Mouse (Mus musculus): ENCODE data around the gene Akr1c21. TPM values are rescaled to one million over a fixed set of nuclear protein-coding genes. Genes with fewer than 3 reads are reported as not detected.
"Not testable (repeated sequence)": the region's sequence is repeated elsewhere in the genome, so short reads cannot be mapped to it uniquely, and the experiment has no call there.

The Akr1c21 gene
- polyA plus RNA-seq (2014; fragmentation: Nextera tagmentation; extraction: Ambion mirVana), result not detected in 2 replicates

DNA sequence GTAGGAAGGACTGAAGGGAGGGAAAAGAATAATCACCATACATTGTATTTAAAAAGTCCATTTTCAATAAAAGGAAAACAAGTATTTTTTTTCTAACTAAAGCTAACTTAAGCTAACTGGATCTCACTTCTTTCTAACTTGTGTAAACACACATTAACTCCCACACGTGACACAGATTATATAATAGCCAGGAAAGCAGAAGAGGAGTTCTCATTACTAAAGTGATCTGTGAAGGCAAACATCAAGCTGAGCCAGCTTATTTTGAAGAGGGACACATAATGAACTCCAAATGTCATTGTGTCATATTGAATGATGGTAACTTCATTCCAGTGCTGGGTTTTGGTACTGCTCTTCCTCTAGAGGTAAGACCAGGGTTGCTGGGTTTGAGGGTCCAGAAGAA lies at the start of gene Akr1c21:
Akr1c21 (plus strand) TSS at position 205 of the 400 bp plus-strand sequence.
- Histone ChIP-seq H3K4me1 (ENCODE audit: control insufficient read depth, insufficient read depth, low read length) (no peaks in the 10 kb centered on the region), H3K9ac (replicated peaks; ENCODE audit: low read depth, low read length) (no peak within 1 kb of the TSS), H3K4me3 (ENCODE audit: low read depth, low read length) (no peak within 1 kb of the TSS), H3K9me3 (ENCODE audit: control insufficient read depth, low read depth, low read length) (no peaks in the 10 kb centered on the region; the same call in 1 of the 2 replicates), H3K36me3 (ENCODE audit: control insufficient read depth, insufficient read depth, low read length) (no peaks in the 10 kb centered on the region), H3K27ac (ENCODE audit: low read length) (no peak within 1 kb of the TSS), H3K27me3 (ENCODE audit: control insufficient read depth, insufficient read depth, low read length) (no peaks in the 10 kb centered on the region), H3K4me2 (replicated peaks; ENCODE audit: low read depth, low read length) (no peak within 1 kb of the TSS)
- ATAC-seq (ENCODE audit: insufficient number of reproducible peaks, insufficient read depth, low FRiP score, low read depth), result no peak
- WGBS, result 37% methylated on average over 1 of the region's 1 CpGs

DNA sequence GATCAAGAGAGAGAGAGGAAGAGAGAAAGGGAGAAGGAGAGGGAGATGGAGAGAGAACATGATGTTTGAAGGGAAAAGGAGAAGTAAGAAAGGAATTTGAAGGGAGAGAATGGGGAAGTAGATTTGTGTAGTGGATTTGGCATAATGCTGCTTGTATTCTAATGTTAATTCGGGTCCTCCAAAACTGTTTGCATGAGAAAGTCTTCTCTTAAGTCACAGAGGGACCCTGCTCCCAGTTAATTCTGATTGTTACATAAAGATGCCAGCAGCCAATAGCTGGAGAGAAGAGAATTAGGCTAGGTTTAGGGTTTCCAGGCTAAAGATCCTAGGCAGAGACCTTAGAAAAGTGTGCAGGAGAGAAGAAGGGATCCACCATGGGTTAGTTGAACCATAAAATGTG lies 14.7 kb upstream of the Akr1c21 start:
- H3K4me1 ChIP-seq (ENCODE audit: control insufficient read depth, insufficient read depth, low read length), result no peaks in the 10 kb centered on the region
- 67% methylated on average over 1 of the region's 1 CpGs for WGBS
- H3K9me3 ChIP-seq (ENCODE audit: control insufficient read depth, low read depth, low read length), result no peaks in the 10 kb centered on the region
- H3K27me3 ChIP-seq (ENCODE audit: control insufficient read depth, insufficient read depth, low read length), result no peaks in the 10 kb centered on the region
- H3K9ac ChIP-seq (replicated peaks; ENCODE audit: low read depth, low read length), result no peak overlapping the region
- ATAC-seq (ENCODE audit: insufficient number of reproducible peaks, insufficient read depth, low FRiP score, low read depth), result no peak
- H3K36me3 ChIP-seq (ENCODE audit: control insufficient read depth, insufficient read depth, low read length), result no peaks in the 10 kb centered on the region
- H3K27ac ChIP-seq (ENCODE audit: low read length), result no peak overlapping the region
- no peak overlapping the region for H3K4me2 ChIP-seq (replicated peaks; ENCODE audit: low read depth, low read length)
- H3K4me3 ChIP-seq (ENCODE audit: low read depth, low read length), result no peak overlapping the region

GRCm38 (mm10) chr13:4560500-4560899 lies 13.4 kb upstream of the Akr1c21 start:
- no peak overlapping the region for H3K4me2 ChIP-seq (replicated peaks; ENCODE audit: low read depth, low read length)
- H3K36me3 ChIP-seq (ENCODE audit: control insufficient read depth, insufficient read depth, low read length), result no peaks in the 10 kb centered on the region
- no peak overlapping the region for H3K9ac ChIP-seq (replicated peaks; ENCODE audit: low read depth, low read length)
- ATAC-seq (ENCODE audit: insufficient number of reproducible peaks, insufficient read depth, low FRiP score, low read depth), result no peak
- no peaks in the 10 kb centered on the region for H3K4me1 ChIP-seq (ENCODE audit: control insufficient read depth, insufficient read depth, low read length)
- no peak overlapping the region for H3K4me3 ChIP-seq (ENCODE audit: low read depth, low read length)
- no peak overlapping the region for H3K27ac ChIP-seq (ENCODE audit: low read length)
- H3K27me3 ChIP-seq (ENCODE audit: control insufficient read depth, insufficient read depth, low read length), result no peaks in the 10 kb centered on the region
- no peaks in the 10 kb centered on the region for H3K9me3 ChIP-seq (ENCODE audit: control insufficient read depth, low read depth, low read length)

- no peak overlapping the region for H3K4me3 ChIP-seq (ENCODE audit: low read depth, low read length)
- no peak overlapping the region for H3K9ac ChIP-seq (replicated peaks; ENCODE audit: low read depth, low read length)
- no peaks in the 10 kb centered on the region for H3K9me3 ChIP-seq (ENCODE audit: control insufficient read depth, low read depth, low read length)
- no peak for ATAC-seq (ENCODE audit: insufficient number of reproducible peaks, insufficient read depth, low FRiP score, low read depth)
- H3K4me1 ChIP-seq (ENCODE audit: control insufficient read depth, insufficient read depth, low read length), result no peaks in the 10 kb centered on the region
- 87% methylated on average over 2 of the region's 2 CpGs for WGBS
- H3K4me2 ChIP-seq (replicated peaks; ENCODE audit: low read depth, low read length), result no peak overlapping the region
- no peaks in the 10 kb centered on the region for H3K36me3 ChIP-seq (ENCODE audit: control insufficient read depth, insufficient read depth, low read length)
- no peak overlapping the region for H3K27ac ChIP-seq (ENCODE audit: low read length)
- no peaks in the 10 kb centered on the region for H3K27me3 ChIP-seq (ENCODE audit: control insufficient read depth, insufficient read depth, low read length)
These were observed 7.9 kb upstream of the Akr1c21 start for GRCm38 (mm10) chr13:4565996-4566395.

- no peak overlapping the region for H3K4me2 ChIP-seq (replicated peaks; ENCODE audit: low read depth, low read length)
- no peaks in the 10 kb centered on the region for H3K27me3 ChIP-seq (ENCODE audit: control insufficient read depth, insufficient read depth, low read length)
- H3K9me3 ChIP-seq (ENCODE audit: control insufficient read depth, low read depth, low read length), result no peaks in the 10 kb centered on the region; the same call in 1 of the 2 replicates
- no peak overlapping the region for H3K4me3 ChIP-seq (ENCODE audit: low read depth, low read length)
- no peaks in the 10 kb centered on the region for H3K4me1 ChIP-seq (ENCODE audit: control insufficient read depth, insufficient read depth, low read length)
- no peak for ATAC-seq (ENCODE audit: insufficient number of reproducible peaks, insufficient read depth, low FRiP score, low read depth)
- 97% methylated on average over 1 of the region's 1 CpGs for WGBS
- no peaks in the 10 kb centered on the region for H3K36me3 ChIP-seq (ENCODE audit: control insufficient read depth, insufficient read depth, low read length)
- H3K27ac ChIP-seq (ENCODE audit: low read length), result no peak overlapping the region
- H3K9ac ChIP-seq (replicated peaks; ENCODE audit: low read depth, low read length), result no peak overlapping the region
These were observed 3.0 kb downstream of the Akr1c21 start for GRCm38 (mm10) chr13:4576921-4577320.

DNA sequence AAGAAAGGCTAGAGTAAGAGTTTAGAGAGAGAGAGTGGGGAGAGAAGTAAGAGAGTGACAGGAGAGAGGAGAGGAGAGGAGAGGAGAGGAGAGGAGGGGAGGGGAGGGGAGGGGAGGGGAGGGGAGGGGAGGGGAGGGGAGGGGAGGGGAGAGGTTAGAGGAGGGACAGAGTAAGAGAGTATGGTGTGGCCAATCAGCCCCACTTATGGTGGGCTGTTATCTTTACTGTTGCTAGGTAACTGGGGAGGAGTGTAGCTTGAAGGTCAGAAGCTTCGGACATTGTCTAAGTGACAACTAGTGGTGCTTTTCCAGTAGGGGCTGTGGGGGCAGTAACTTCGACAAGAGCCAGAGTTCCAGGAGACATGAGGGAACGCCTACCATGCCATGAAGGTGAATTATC lies 29.6 kb downstream of the Akr1c21 start:
- not testable (repeated sequence) for H3K9ac ChIP-seq (replicated peaks; ENCODE audit: low read depth, low read length); H3K4me1 ChIP-seq (ENCODE audit: control insufficient read depth, insufficient read depth, low read length); H3K27me3 ChIP-seq (ENCODE audit: control insufficient read depth, insufficient read depth, low read length); H3K4me2 ChIP-seq (replicated peaks; ENCODE audit: low read depth, low read length); H3K27ac ChIP-seq (ENCODE audit: low read length); H3K4me3 ChIP-seq (ENCODE audit: low read depth, low read length); H3K9me3 ChIP-seq (ENCODE audit: control insufficient read depth, low read depth, low read length); ATAC-seq (ENCODE audit: insufficient number of reproducible peaks, insufficient read depth, low FRiP score, low read depth)
- WGBS, result 55% methylated on average over 3 of the region's 3 CpGs
- H3K36me3 ChIP-seq (ENCODE audit: control insufficient read depth, insufficient read depth, low read length), result peaks cover 14% of the 10 kb centered on the region; the same call in 1 of the 2 replicates

GRCm38 (mm10) chr13:4606821-4607220 lies 32.9 kb downstream of the Akr1c21 start:
- H3K36me3 ChIP-seq (ENCODE audit: control insufficient read depth, insufficient read depth, low read length), result no peaks in the 10 kb centered on the region
- H3K9me3 ChIP-seq (ENCODE audit: control insufficient read depth, low read depth, low read length), result no peaks in the 10 kb centered on the region
- H3K4me2 ChIP-seq (replicated peaks; ENCODE audit: low read depth, low read length), result no peak overlapping the region
- ATAC-seq (ENCODE audit: insufficient number of reproducible peaks, insufficient read depth, low FRiP score, low read depth), result no peak
- H3K9ac ChIP-seq (replicated peaks; ENCODE audit: low read depth, low read length), result no peak overlapping the region
- H3K27me3 ChIP-seq (ENCODE audit: control insufficient read depth, insufficient read depth, low read length), result no peaks in the 10 kb centered on the region
- H3K4me1 ChIP-seq (ENCODE audit: control insufficient read depth, insufficient read depth, low read length), result no peaks in the 10 kb centered on the region
- WGBS, result 76% methylated on average over 4 of the region's 4 CpGs
- H3K27ac ChIP-seq (ENCODE audit: low read length), result no peak overlapping the region
- no peak overlapping the region for H3K4me3 ChIP-seq (ENCODE audit: low read depth, low read length)

- 0 out of 2 replicates have a peak, but pooled peaks have one; percentile 0 for ATAC-seq (ENCODE audit: insufficient number of reproducible peaks, insufficient read depth, low FRiP score, low read depth)
These were observed 34.7 kb downstream of the Akr1c21 start for GRCm38 (mm10) chr13:4608530-4608929.

DNA sequence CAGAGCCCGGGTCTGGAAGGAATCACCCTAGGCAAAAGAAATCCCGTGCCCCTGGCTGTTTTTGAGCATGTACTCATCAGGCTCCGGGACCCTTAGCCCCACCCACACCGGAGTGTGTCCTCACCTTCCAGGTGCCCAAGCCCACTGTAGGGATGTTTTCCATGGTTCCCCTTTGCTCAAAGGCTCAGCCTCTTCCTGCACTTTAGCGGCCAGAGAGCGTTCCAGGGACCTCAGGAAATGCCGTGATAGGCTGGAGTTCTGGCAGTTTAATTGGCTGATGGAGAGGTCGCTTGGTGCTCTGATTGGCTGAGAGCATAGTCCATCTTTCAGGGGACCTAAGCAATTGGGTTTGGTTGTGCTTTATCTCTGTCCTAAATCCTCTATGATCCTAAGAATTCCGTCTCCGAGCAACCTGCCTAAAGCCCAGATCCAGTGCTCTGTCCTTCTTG lies 35.1 kb downstream of the Akr1c21 start, which contains the start of gene Akr1e1:
Akr1e1 (minus strand) TSS at position 214 of the 449 bp plus-strand sequence.
- H3K27ac ChIP-seq (ENCODE audit: low read length), result 0 out of 2 replicates have a peak within 1 kb of the TSS, but pooled peaks have one; percentile 3
- peak; percentile 100 for ATAC-seq (ENCODE audit: insufficient number of reproducible peaks, insufficient read depth, low FRiP score, low read depth)
- 5% methylated on average over 10 of the region's 10 CpGs for WGBS
- H3K36me3 ChIP-seq (ENCODE audit: control insufficient read depth, insufficient read depth, low read length), result no peaks in the 10 kb centered on the region
- peak within 1 kb of the TSS; percentile 62 for H3K4me2 ChIP-seq (replicated peaks; ENCODE audit: low read depth, low read length)
- H3K4me3 ChIP-seq (ENCODE audit: low read depth, low read length), result peak within 1 kb of the TSS; percentile 61
- H3K9me3 ChIP-seq (ENCODE audit: control insufficient read depth, low read depth, low read length), result no peaks in the 10 kb centered on the region
- no peaks in the 10 kb centered on the region for H3K4me1 ChIP-seq (ENCODE audit: control insufficient read depth, insufficient read depth, low read length)
- H3K27me3 ChIP-seq (ENCODE audit: control insufficient read depth, insufficient read depth, low read length), result no peaks in the 10 kb centered on the region
- peak within 1 kb of the TSS; percentile 37 for H3K9ac ChIP-seq (replicated peaks; ENCODE audit: low read depth, low read length)

More at GRCm38 (mm10) chr13:4608530-4608929, 34.7 kb downstream of the Akr1c21 start:
- Histone ChIP-seq H3K4me3 (ENCODE audit: low read depth, low read length) (peak overlapping the region; percentile 61), H3K27me3 (ENCODE audit: control insufficient read depth, insufficient read depth, low read length) (no peaks in the 10 kb centered on the region), H3K9ac (replicated peaks; ENCODE audit: low read depth, low read length) (peak overlapping the region; percentile 37), H3K4me1 (ENCODE audit: control insufficient read depth, insufficient read depth, low read length) (no peaks in the 10 kb centered on the region), H3K9me3 (ENCODE audit: control insufficient read depth, low read depth, low read length) (no peaks in the 10 kb centered on the region), H3K36me3 (ENCODE audit: control insufficient read depth, insufficient read depth, low read length) (no peaks in the 10 kb centered on the region), H3K4me2 (replicated peaks; ENCODE audit: low read depth, low read length) (peak overlapping the region; percentile 62), H3K27ac (ENCODE audit: low read length) (0 out of 2 replicates have a peak overlapping the region, but pooled peaks have one; percentile 3)
- WGBS, result 21% methylated on average over 9 of the region's 9 CpGs

Data from stomach, embryonic 14.5 days (tissue).